Mouse (Mus musculus) lung, postnatal 0 days (tissue): ENCODE data around the gene Pdcd6ip.

Experiments
- CTCF ChIP-seq: IDR thresholded peaks from 2 replicates; pipeline ENCODE4 v1.5.1; 2016; ENCODE audit warnings: antibody characterized with exemption, mild to moderate bottlenecking
- EP300 ChIP-seq: IDR thresholded peaks from 2 replicates; pipeline ENCODE4 v1.6.1; 2016; ENCODE audit warnings: antibody characterized with exemption, mild to moderate bottlenecking, control low read depth

DNA sequence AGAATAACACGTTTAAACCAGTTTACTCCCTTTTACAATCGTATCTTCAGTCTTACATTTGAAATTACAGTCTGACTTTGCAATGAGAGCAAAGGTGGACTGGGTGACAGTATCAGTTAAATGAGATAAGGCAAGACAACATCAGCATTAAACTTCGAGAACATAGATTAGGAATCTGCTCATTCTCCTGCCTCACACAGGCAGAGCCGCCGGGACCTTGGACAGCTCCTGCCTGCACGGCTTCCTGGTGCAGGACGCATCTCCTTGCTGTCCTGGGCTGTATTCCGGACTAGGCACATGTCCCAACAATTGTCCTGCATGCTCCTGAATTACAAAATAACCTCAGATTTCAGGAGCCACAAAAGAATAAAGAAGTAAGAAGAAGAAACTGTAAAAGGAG lies 54.5 kb downstream of the Pdcd6ip start:
- no peak for TF ChIP-seq CTCF
- TF ChIP-seq EP300 = no peak
